Mouse (Mus musculus) CH12.LX (cell line): ENCODE measurements around the gene Blvrb. TPM values are rescaled to one million over a fixed set of nuclear protein-coding genes. Genes with fewer than 3 reads are reported as not detected.

Experiments used
- DNase-seq: peaks from one replicate; pipeline ENCODE4 v3.0.0-alpha.2; 2013; ENCODE audit errors: extremely low read depth
- H3K27ac ChIP-seq: 2 replicates; pipeline ENCODE4 v1.5.1; 2012; ENCODE audit warnings: low read depth, mild to moderate bottlenecking, control low read depth, moderate library complexity; ENCODE audit not compliant: insufficient read depth
- H3K27me3 ChIP-seq: replicated peaks from 2 replicates; pipeline ENCODE3; 2012; ENCODE audit warnings: inconsistent platforms
- H3K36me3 ChIP-seq, 2 experiments: replicated peaks in 1 of 2; 2 replicates each; pipeline versions ENCODE3 to v1.6.1; 2012; ENCODE audit warnings: inconsistent platforms in 1 of 2, low read length in 1 of 2, mild to moderate bottlenecking in 1 of 2, mixed read lengths in 1 of 2, moderate library complexity in 1 of 2; ENCODE audit not compliant: control insufficient read depth in 1 of 2, insufficient read depth in 1 of 2
- H3K4me1 ChIP-seq, 2 experiments: 2 replicates each; pipeline ENCODE4 v1.6.1; 2012; ENCODE audit warnings: inconsistent platforms in 1 of 2, moderate library complexity in 1 of 2; ENCODE audit not compliant: insufficient read depth in 2 of 2, control insufficient read depth in 1 of 2
- H3K4me2 ChIP-seq: 2 replicates; pipeline ENCODE4 v1.6.1; 2012; ENCODE audit warnings: low read depth, mild to moderate bottlenecking, control low read depth; ENCODE audit not compliant: poor library complexity, insufficient read depth, severe bottlenecking
- H3K4me3 ChIP-seq, 3 experiments: fragments of 150-350 bp in 1 of 3; sonication (generic) in 1 of 3; replicated peaks in 1 of 3; 2 replicates each; pipeline versions ENCODE3 to v1.5.1; 2011 to 2012; ENCODE audit warnings: low read depth in 2 of 3, low read length in 2 of 3, mild to moderate bottlenecking in 2 of 3, moderate library complexity in 2 of 3, control low read depth in 1 of 3, improper control_type of control experiment in 1 of 3, inconsistent platforms in 1 of 3, mixed read lengths in 1 of 3; ENCODE audit not compliant: poor library complexity in 1 of 3
- H3K79me2 ChIP-seq: replicated peaks from 2 replicates; pipeline ENCODE4 v1.6.1; 2012; ENCODE audit warnings: mild to moderate bottlenecking, moderate library complexity; ENCODE audit not compliant: control insufficient read depth, poor library complexity, insufficient read depth, severe bottlenecking; ENCODE audit errors: extremely low read depth
- H3K9ac ChIP-seq: 2 replicates; pipeline ENCODE4 v1.6.1; 2012; ENCODE audit warnings: low read depth, mild to moderate bottlenecking, control low read depth, moderate library complexity; ENCODE audit not compliant: insufficient read depth
- H3K9me3 ChIP-seq: replicated peaks from 2 replicates; pipeline ENCODE3; 2012; ENCODE audit warnings: low read length, inconsistent platforms, mixed read lengths
- CHD1 ChIP-seq: IDR thresholded peaks from 2 replicates; pipeline ENCODE4 v1.6.1; 2012; ENCODE audit warnings: low read depth, low read length, improper control_type of control experiment, inconsistent platforms
- ELF1 ChIP-seq: IDR thresholded peaks from 2 replicates; pipeline ENCODE4 v1.6.1; 2014; ENCODE audit warnings: low read depth, mild to moderate bottlenecking, inconsistent platforms, low read length, improper control_type of control experiment
- EP300 ChIP-seq: IDR thresholded peaks from 2 replicates; pipeline ENCODE4 v1.6.1; 2011; ENCODE audit warnings: low read length, improper control_type of control experiment
- GABPA ChIP-seq: IDR thresholded peaks from 2 replicates; pipeline ENCODE4 v1.6.1; 2012; ENCODE audit warnings: low read depth, low read length, improper control_type of control experiment, inconsistent platforms; ENCODE audit not compliant: insufficient replicate concordance
- HCFC1 ChIP-seq: IDR thresholded peaks from 2 replicates; pipeline ENCODE4 v1.6.1; 2012; ENCODE audit warnings: low read depth, mild to moderate bottlenecking, inconsistent platforms, low read length, improper control_type of control experiment
- IRF4 ChIP-seq: IDR thresholded peaks from 2 replicates; pipeline ENCODE4 v1.6.1; 2014; ENCODE audit warnings: low read depth, mild to moderate bottlenecking, inconsistent platforms, low read length, improper control_type of control experiment
- JUN ChIP-seq: IDR thresholded peaks from 2 replicates; pipeline ENCODE4 v1.6.1; 2011; ENCODE audit warnings: low read depth, mild to moderate bottlenecking, low read length, improper control_type of control experiment, moderate library complexity; ENCODE audit not compliant: insufficient read depth
- KAT2A ChIP-seq: IDR thresholded peaks from 2 replicates; pipeline ENCODE4 v1.6.1; 2012; ENCODE audit warnings: low read length, improper control_type of control experiment, inconsistent platforms; ENCODE audit not compliant: insufficient replicate concordance
- MAX ChIP-seq: IDR thresholded peaks from 2 replicates; pipeline ENCODE4 v1.6.1; 2011; ENCODE audit warnings: low read length, improper control_type of control experiment
- MXI1 ChIP-seq: IDR thresholded peaks from 2 replicates; pipeline ENCODE4 v1.6.1; 2011; ENCODE audit warnings: mild to moderate bottlenecking, low read depth, low read length, improper control_type of control experiment
- MYC ChIP-seq: IDR thresholded peaks from 2 replicates; pipeline ENCODE4 v1.6.1; 2011; ENCODE audit warnings: low read depth, mild to moderate bottlenecking, improper control_type of control experiment, low read length
- NELFE ChIP-seq: IDR thresholded peaks from 2 replicates; pipeline ENCODE4 v1.6.1; 2011; ENCODE audit warnings: low read depth, low read length, improper control_type of control experiment
- NRF1 ChIP-seq: IDR thresholded peaks from 2 replicates; pipeline ENCODE4 v1.6.1; 2014; ENCODE audit warnings: low read depth, mild to moderate bottlenecking, inconsistent platforms, low read length, improper control_type of control experiment, moderate library complexity
- PAX5 ChIP-seq: IDR thresholded peaks from 2 replicates; pipeline ENCODE4 v1.6.1; 2012; ENCODE audit warnings: low read length, inconsistent platforms, mixed read lengths
- POLR2A ChIP-seq: IDR thresholded peaks from 2 replicates; pipeline ENCODE4 v1.6.1; 2011; ENCODE audit warnings: low read depth, mild to moderate bottlenecking, improper control_type of control experiment, low read length
- POLR2AphosphoS2 ChIP-seq: IDR thresholded peaks from 2 replicates; pipeline ENCODE4 v1.6.1; 2011; ENCODE audit warnings: low read depth, low read length, improper control_type of control experiment
- RCOR1 ChIP-seq: conservative IDR thresholded peaks from 2 replicates; pipeline ENCODE4 v1.6.1; 2012; ENCODE audit warnings: low read depth, mild to moderate bottlenecking, inconsistent platforms, low read length, improper control_type of control experiment
- SIN3A ChIP-seq: IDR thresholded peaks from 2 replicates; pipeline ENCODE4 v1.6.1; 2012; ENCODE audit warnings: low read length, improper control_type of control experiment, inconsistent platforms
- UBTF ChIP-seq: IDR thresholded peaks from 2 replicates; pipeline ENCODE4 v1.6.1; 2012; ENCODE audit warnings: low read depth, mild to moderate bottlenecking, inconsistent platforms, low read length, improper control_type of control experiment, moderate library complexity
- USF1 ChIP-seq: IDR thresholded peaks from 2 replicates; pipeline ENCODE4 v1.6.1; 2014; ENCODE audit warnings: low read depth, mild to moderate bottlenecking, inconsistent platforms, low read length, improper control_type of control experiment
- USF2 ChIP-seq: conservative IDR thresholded peaks from 2 replicates; pipeline ENCODE4 v1.6.1; 2011; ENCODE audit warnings: low read depth, low read length, improper control_type of control experiment
- ZKSCAN1 ChIP-seq: IDR thresholded peaks from 2 replicates; pipeline ENCODE4 v1.6.1; 2012; ENCODE audit warnings: low read depth, inconsistent platforms, low read length, improper control_type of control experiment, borderline replicate concordance
- ZMIZ1 ChIP-seq: IDR thresholded peaks from 2 replicates; pipeline ENCODE4 v1.6.1; 2012; ENCODE audit warnings: low read depth, mild to moderate bottlenecking, inconsistent platforms, low read length, improper control_type of control experiment
- ZNF384 ChIP-seq: IDR thresholded peaks from 2 replicates; pipeline ENCODE4 v1.6.1; 2012; ENCODE audit warnings: low read depth, low read length, improper control_type of control experiment, inconsistent platforms
- dilution Hi-C: fragments of 300-500 bp; cut with MboI; formaldehyde crosslinking; loops from 2 replicates; pipeline ENCODE4 v1.14.3; 2020; ENCODE audit warnings: low sequenced_read_pairs; ENCODE audit not compliant: extremely low pct_unique_long_range_greater_than_20kb, extremely low pct_ligation_motif_present
- in situ Hi-C: fragments of 300-500 bp; cut with MboI; formaldehyde crosslinking; loops from 3 replicates; pipeline ENCODE4 v1.14.3; 2019; ENCODE audit warnings: low sequenced_read_pairs, low pct_ligation_motif_present, low pct_unique_long_range_greater_than_20kb, mixed read lengths
- polyA plus RNA-seq: library from polyadenylated mRNA; unstranded; fragments of >175 nt; gene quantifications from 2 replicates; pipeline ENCODE4 v1.2.1, GENCODE M21; 2012; ENCODE audit warnings: low read depth; ENCODE audit not compliant: insufficient read length
- total RNA-seq, 2 experiments: library from RNA; depleted of rRNA; stranded (reverse); fragments of 300-350 nt in 1 of 2; fragments of >200 nt in 1 of 2; gene quantifications; 2 replicates each; pipeline ENCODE4 v1.2.3; 2012 to 2014

The Blvrb gene
- total and polyA plus RNA-seq, 3 experiments: 4.3 to 9.4 (median 7.6) TPM

DNA sequence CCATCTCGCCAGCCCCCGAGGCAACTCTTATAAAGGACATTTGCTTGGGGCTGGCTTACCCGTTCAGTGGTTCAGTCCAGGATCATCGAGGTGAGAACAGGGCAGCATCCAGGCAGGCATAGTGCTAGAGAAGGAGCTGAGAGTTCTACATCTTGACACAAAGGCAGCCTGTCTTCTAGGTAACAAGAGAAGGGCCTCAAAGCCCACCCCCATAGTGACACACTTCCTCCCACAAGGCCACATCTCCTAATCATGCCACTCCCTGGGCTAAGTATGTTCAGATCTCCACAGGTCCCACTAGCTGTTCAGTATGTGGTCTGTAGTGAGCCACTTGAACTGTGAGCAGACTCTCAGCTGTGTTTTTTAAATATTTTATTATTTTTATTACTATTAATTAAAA, 36.1 kb downstream of the Blvrb start:
- no peak overlapping the region for H3K4me3 ChIP-seq
- TF ChIP-seq NELFE: no peak
- TF ChIP-seq IRF4: no peak
- TF ChIP-seq POLR2A: no peak
- no peak for TF ChIP-seq POLR2AphosphoS2
- no peak for TF ChIP-seq CHD1
- TF ChIP-seq MXI1: no peak
- no peak for TF ChIP-seq NRF1
- no peak for TF ChIP-seq ZNF384
- TF ChIP-seq USF2: no peak
- no peak for TF ChIP-seq MYC
- TF ChIP-seq PAX5: no peak
- TF ChIP-seq MAX: no peak
- TF ChIP-seq EP300: no peak
- TF ChIP-seq UBTF: no peak
- TF ChIP-seq ELF1: no peak
- TF ChIP-seq GABPA: no peak
- TF ChIP-seq JUN: no peak
- TF ChIP-seq ZMIZ1: no peak
- no peak for TF ChIP-seq ZKSCAN1
- no peaks in the 10 kb centered on the region for H3K36me3 ChIP-seq
- in situ Hi-C loops: no loop called here
- dilution Hi-C loops: no loop called here
- H3K27ac ChIP-seq: no peak overlapping the region
- DNase-seq: no peak
- H3K9ac ChIP-seq: no peak overlapping the region
- H3K9me3 ChIP-seq: no peaks in the 10 kb centered on the region
- H3K79me2 ChIP-seq: no peaks in the 10 kb centered on the region
- no peak overlapping the region for H3K4me2 ChIP-seq
- peaks cover 6 to 38% of the 10 kb centered on the region in 2 experiments for H3K4me1 ChIP-seq
- no peaks in the 10 kb centered on the region for H3K27me3 ChIP-seq

DNA sequence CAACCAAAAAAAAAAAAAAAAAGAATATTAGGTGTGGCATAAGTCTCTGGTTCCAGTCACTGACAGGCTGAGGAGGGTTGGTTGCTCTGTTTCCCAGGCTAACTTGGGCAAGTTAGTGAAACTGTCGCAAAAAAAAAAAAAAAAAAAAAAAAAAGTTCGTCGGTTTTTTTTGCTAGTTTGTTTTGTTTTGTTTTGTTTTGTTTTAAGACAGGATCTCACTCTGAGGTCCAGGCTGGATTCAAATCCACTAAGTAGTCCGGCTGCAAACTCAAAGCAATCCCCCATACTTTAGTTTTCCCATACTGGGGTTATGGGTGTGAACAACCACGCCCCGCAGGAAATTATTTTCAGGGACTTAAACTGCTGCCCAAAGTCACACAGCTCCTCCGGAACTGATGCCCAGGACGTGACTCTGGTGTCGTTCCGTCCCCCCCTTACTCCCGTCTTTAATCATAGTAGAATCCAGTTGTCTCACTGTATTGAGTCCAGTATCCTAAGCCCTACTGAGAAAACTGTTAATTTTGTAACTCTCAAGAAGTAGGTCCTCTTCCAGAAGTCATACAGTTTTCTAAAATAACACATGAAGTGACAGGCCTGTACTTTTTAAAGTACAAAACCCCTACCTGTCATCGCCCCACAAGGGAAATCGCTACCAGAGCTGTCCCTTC, 38.5 kb downstream of the Blvrb start:
- no peaks in the 10 kb centered on the region for H3K79me2 ChIP-seq
- no peaks in the 10 kb centered on the region for H3K27me3 ChIP-seq
- in situ Hi-C loops (no loop called here), dilution Hi-C loops (no loop called here)
- peaks cover 0 to 10% of the 10 kb centered on the region in 2 experiments for H3K36me3 ChIP-seq
- H3K27ac ChIP-seq: peak overlapping the region; percentile 31; the same call in 1 of the 2 replicates
- peak; percentile 47 for DNase-seq
- peak overlapping the region; percentile 69 for H3K4me2 ChIP-seq
- no peaks in the 10 kb centered on the region for H3K9me3 ChIP-seq
- H3K4me3 ChIP-seq: peak overlapping the region; percentile 38 to 59 (median 56)
- H3K4me1 ChIP-seq: peaks cover 5 to 43% of the 10 kb centered on the region in 2 experiments
- H3K9ac ChIP-seq: peak overlapping the region; percentile 77
- TF ChIP-seq HCFC1 (no peak), USF2 (no peak), MAX (peak; percentile 52; the same call in 1 of the 2 replicates), KAT2A (0 out of 2 replicates have a peak, but pooled peaks have one; percentile 34), SIN3A (peak; percentile 86), USF1 (no peak), CHD1 (peak; percentile 56; the same call in 1 of the 2 replicates), MXI1 (peak; percentile 63), IRF4 (0 out of 2 replicates have a peak, but pooled peaks have one; percentile 24), RCOR1 (peak; percentile 67; the same call in 1 of the 2 replicates), ZNF384 (peak; percentile 93)
